Mouse (Mus musculus) B cell, adult (primary cell): ENCODE data around the gene Ankrd45. TPM values are rescaled to one million over a fixed set of nuclear protein-coding genes. Genes with fewer than 3 reads are reported as not detected.

Experiments used
- total RNA-seq: library from RNA; stranded (reverse); gene quantifications from 4 replicates; pipeline ENCODE4 v1.2.4, GENCODE M21; 2023; ENCODE audit not compliant: inconsistent age

Ankrd45 gene
- total RNA-seq, result not detected in 4 replicates

DNA sequence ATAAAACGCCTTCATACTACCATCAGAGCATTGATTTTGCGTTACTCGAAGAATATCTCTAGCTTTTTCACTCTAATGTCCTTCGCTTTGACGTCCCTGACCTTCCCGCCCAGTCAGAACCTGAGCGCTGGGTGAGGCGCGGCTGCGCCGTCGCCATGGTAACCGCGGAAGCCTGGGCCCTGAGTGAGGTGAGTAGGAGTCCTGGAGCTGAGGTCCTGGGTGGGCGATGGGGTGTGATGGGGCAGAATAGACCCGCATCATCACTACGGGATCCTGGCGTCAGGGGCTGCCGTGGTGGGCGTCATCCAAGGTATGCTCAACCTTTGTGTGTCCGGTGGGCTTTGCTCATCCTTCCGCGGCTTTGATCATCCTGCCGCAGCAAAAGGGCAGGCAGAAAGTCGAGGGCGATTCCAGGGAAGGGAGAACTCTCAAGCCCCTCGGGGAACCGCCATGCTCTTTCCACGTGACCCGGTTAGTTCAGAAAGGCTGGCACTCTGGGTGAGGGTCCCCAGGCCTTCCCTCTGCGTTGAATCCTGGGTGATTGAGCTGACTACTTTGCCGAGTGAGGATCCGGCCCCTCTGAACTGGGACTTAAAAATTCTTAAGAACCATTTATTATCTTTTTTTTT, at the start of gene Ankrd45:
Gene Ankrd45 (plus strand): TSS at position 161 of the 629 bp plus-strand sequence.

DNA sequence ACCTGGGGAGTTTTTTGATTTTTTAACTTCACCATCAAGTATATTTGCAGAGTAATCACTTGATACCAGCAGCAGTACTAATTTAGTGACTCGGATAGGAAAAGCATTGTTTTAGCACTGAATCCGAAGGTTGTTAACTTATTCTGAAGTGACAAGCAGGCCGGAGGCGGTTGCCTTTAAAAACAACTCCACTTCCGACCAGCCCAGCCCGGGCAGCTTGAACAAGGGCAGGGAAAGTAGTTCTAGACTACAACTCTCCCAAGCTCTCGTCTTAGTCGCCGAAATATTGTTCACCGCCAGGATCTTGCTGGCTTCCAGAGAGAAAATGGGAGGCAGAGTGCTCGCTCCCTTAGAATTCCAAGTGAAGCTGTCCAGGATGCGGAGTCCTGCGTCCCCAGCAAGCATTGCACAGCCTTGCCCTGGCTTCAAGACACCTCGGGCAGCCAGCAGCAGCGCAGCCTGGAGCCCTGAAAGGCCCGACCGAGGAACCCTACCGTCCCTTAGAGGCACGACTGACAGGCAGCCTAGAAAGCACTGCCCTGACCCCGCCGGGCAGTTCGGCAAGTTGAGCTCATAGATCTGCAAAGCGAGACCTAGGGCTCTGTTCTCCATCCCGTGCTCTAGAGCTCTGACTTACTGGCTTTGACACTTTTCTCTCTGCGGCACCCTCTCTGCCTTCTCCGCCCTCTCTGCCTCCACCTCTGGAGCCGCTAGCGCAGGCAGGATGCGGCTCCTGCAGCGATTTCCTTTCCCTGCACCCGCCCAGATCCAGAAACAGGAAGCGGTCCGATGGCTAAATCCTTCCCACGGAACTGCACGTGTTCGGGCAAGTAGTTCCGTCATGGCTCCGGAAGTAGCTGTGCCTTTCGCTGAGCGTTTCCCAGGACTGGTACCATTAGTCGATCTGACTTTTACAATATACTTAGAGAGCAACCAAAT, 11.5 kb upstream of the Ankrd45 start, which contains the start of gene Klhl20:
Gene Klhl20 (minus strand): TSS at position 786 of the 939 bp plus-strand sequence.

GRCm38 (mm10) chr1:161159214-161159613, 16.7 kb downstream of the Ankrd45 start, which contains the start of gene Tex50:
TSS of gene Tex50 (minus strand) at chr1:161159314.

Other genes starting within 250 kb of the Ankrd45 start
- 62.2 to 66.7 TPM (median 65.7 TPM) in 4 replicates for gene Rc3h1, start 236.3 kb upstream of the Ankrd45 start, total RNA-seq
- 2.7 to 4.2 TPM (median 3.2 TPM) in 4 replicates for gene Serpinc1, start 164.1 kb upstream of the Ankrd45 start, total RNA-seq
- gene Zbtb37, start 107.8 kb upstream of the Ankrd45 start, total RNA-seq, result 38.6 to 54.3 TPM (median 46.1 TPM) in 4 replicates
- gene Dars2, start 72.0 kb upstream of the Ankrd45 start, total RNA-seq, result 12.5 to 17.8 TPM (median 15.6 TPM) in 4 replicates
- 7.4 to 11.5 TPM (median 8.2 TPM) in 4 replicates for gene Cenpl, start 72.0 kb upstream of the Ankrd45 start, total RNA-seq
- gene Klhl20, start 11.2 kb upstream of the Ankrd45 start, total RNA-seq, result 23.8 to 29.2 TPM (median 25.8 TPM) in 4 replicates
- not detected in 4 replicates for gene Tex50, start 16.6 kb downstream of the Ankrd45 start, total RNA-seq
- 105 to 110 TPM (median 109 TPM) in 4 replicates for gene Prdx6, start 108.5 kb downstream of the Ankrd45 start, total RNA-seq